Mouse (Mus musculus) G1E-ER4 (cell line): ENCODE data around the gene Ly6g5b. TPM values are rescaled to one million over a fixed set of nuclear protein-coding genes. Genes with fewer than 3 reads are reported as not detected.

ENCODE experiments used
- GATA1 ChIP-seq: IDR thresholded peaks from one replicate; pipeline ENCODE4 v1.8.0; 2012; ENCODE audit warnings: low read length, inconsistent platforms
- polyA plus RNA-seq: library from polyadenylated mRNA; stranded (reverse); fragments of >175 nt; gene quantifications from 2 replicates; pipeline ENCODE4 v1.2.3, GENCODE M21; 2012

The Ly6g5b gene
- 0.08 and 0.15 TPM in 2 replicates for polyA plus RNA-seq

- TF ChIP-seq GATA1, result no peak
Observed at GRCm38 (mm10) chr17:35115046-35116019, at the start of gene Ly6g5b. Ly6g5b (minus strand) TSS chr17:35115428.

- no peak for TF ChIP-seq GATA1
Observed at GRCm38 (mm10) chr17:35164218-35164567, 49.0 kb upstream of the Ly6g5b start.

GRCm38 (mm10) chr17:35163326-35164081 is 48.3 kb upstream of the Ly6g5b start:
- no peak for TF ChIP-seq GATA1

GRCm38 (mm10) chr17:35162730-35163129 is 47.5 kb upstream of the Ly6g5b start:
- TF ChIP-seq GATA1, result no peak

- no peak for TF ChIP-seq GATA1
Observed at GRCm38 (mm10) chr17:35162121-35162520, 46.9 kb upstream of the Ly6g5b start.

GRCm38 (mm10) chr17:35161421-35161820 is 46.2 kb upstream of the Ly6g5b start:
- no peak for TF ChIP-seq GATA1

GRCm38 (mm10) chr17:35159638-35160037 is 44.4 kb upstream of the Ly6g5b start:
- TF ChIP-seq GATA1, result no peak

- no peak for TF ChIP-seq GATA1
Observed at GRCm38 (mm10) chr17:35158850-35159593, 43.8 kb upstream of the Ly6g5b start.

- TF ChIP-seq GATA1, result no peak
Observed at GRCm38 (mm10) chr17:35157661-35158175, 42.5 kb upstream of the Ly6g5b start.

GRCm38 (mm10) chr17:35157254-35157653 is 42.0 kb upstream of the Ly6g5b start:
- TF ChIP-seq GATA1, result no peak

- TF ChIP-seq GATA1, result no peak
Observed at GRCm38 (mm10) chr17:35156461-35157200, 41.4 kb upstream of the Ly6g5b start.

- TF ChIP-seq GATA1, result no peak
Observed at GRCm38 (mm10) chr17:35155451-35155850, 40.2 kb upstream of the Ly6g5b start.

- TF ChIP-seq GATA1, result no peak
Observed at GRCm38 (mm10) chr17:35154616-35155015, 39.4 kb upstream of the Ly6g5b start.

GRCm38 (mm10) chr17:35153931-35154330 is 38.7 kb upstream of the Ly6g5b start:
- no peak for TF ChIP-seq GATA1

- TF ChIP-seq GATA1, result no peak
Observed at GRCm38 (mm10) chr17:35153077-35153476, 37.8 kb upstream of the Ly6g5b start.
